Mouse (Mus musculus): ENCODE measurements around the gene Opcml. TPM values are rescaled to one million over a fixed set of nuclear protein-coding genes. Genes with fewer than 3 reads are reported as not detected.

Gene Opcml
- polyA plus RNA-seq, 1 experiment from 2014 or later: 3.8 TPM

DNA sequence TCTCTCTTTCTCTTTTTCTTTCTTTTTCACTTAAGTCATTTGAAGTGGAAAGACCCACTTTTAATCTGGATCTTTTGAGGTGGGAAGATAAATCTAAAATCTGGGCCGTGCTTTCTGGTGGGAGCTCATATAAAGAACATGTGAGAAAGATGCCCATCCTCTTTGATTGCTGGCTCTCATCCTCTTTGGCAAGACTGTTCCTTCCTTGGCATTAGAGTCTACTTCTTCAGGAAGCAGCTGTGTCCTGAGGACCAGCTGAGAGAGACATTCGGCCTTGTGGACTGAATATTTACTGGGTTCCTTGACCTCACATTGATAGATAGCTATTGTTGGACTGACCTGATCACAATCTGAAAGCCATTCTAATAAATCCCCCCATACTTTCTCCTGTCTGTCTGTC is 331.3 kb downstream of the Opcml start:
- no peak for ATAC-seq (ENCODE audit: insufficient number of reproducible peaks, insufficient read depth, low FRiP score, low TSS enrichment)
- H3K9me3 ChIP-seq: no peaks in the 10 kb centered on the region
- H3K4me1 ChIP-seq: no peaks in the 10 kb centered on the region
- H3K4me3 ChIP-seq: no peak overlapping the region
- H3K9ac ChIP-seq: no peak overlapping the region
- H3K27me3 ChIP-seq: no peaks in the 10 kb centered on the region
- H3K4me2 ChIP-seq (replicated peaks): no peak overlapping the region
- no peaks in the 10 kb centered on the region for H3K36me3 ChIP-seq
- 89% methylated on average over 2 of the region's 2 CpGs for WGBS
- no peak overlapping the region for H3K27ac ChIP-seq

DNA sequence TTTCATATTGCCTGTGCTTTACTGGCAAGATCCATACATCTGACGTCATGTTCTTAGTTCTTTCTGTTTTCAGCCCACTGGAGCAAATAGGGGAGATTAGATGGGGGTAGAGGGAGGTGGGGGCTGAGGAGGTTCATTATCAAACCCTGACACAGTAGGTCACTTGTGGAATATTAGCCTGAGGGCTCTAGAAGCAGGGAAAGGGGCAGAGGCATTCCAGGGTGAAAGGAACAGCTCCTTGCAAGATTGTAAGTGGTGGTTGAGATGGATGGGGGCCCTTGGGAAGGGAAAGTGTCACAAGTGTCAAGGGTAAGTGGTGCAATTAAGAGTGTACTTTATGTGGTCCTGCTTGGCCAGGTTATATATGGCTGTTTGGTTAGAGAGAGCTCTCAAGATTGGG is 338.2 kb downstream of the Opcml start:
- ATAC-seq (ENCODE audit: insufficient number of reproducible peaks, insufficient read depth, low FRiP score, low TSS enrichment): no peak
- WGBS: 19% methylated on average over 1 of the region's 1 CpGs
- Histone ChIP-seq H3K9me3 (no peaks in the 10 kb centered on the region), H3K36me3 (no peaks in the 10 kb centered on the region), H3K4me3 (no peak overlapping the region), H3K27me3 (no peaks in the 10 kb centered on the region), H3K9ac (no peak overlapping the region), H3K4me1 (no peaks in the 10 kb centered on the region), H3K4me2 (replicated peaks) (no peak overlapping the region), H3K27ac (no peak overlapping the region)

DNA sequence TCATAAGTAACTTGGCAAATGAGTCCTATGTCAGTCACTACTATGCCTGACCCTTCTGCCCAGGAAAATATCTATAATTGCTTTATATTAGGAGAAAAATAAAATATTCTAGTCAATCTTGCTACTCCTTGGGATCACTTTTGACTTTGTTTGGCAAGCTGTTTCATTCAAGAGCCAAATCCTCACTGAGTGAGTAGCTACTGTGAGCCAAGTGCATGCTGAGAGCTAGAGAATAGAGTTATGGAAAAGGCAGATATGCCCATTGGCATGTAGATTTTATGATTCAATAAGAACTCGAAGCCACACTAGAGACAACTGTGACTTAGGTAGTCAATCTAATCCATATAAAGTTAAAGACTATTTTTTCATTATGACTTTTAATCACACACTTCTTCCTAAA is 340.9 kb downstream of the Opcml start:
- H3K4me2 ChIP-seq (replicated peaks): no peak overlapping the region

DNA sequence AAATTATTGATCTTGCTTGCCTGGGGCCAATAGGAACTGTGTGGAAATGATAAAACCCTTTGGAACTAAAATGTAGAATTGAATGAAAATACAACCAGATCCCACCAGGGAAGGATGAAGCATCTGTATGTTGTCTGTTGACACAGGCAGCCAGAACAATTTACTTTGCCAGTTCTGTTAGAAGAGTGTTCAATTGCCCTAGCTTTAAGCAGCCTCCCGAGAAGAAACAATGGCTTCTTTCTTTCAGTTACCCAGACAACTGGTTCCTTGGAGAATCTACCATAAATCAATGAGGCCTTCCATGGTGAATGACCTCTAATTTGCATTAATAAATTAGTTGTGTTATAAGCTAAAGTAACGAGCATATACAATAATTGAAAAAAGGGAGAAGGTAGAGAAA is 346.0 kb downstream of the Opcml start:
- Histone ChIP-seq H3K9me3 (no peaks in the 10 kb centered on the region), H3K4me1 (no peaks in the 10 kb centered on the region), H3K27ac (no peak overlapping the region), H3K36me3 (no peaks in the 10 kb centered on the region), H3K27me3 (no peaks in the 10 kb centered on the region), H3K4me2 (replicated peaks) (no peak overlapping the region), H3K4me3 (no peak overlapping the region), H3K9ac (no peak overlapping the region)
- no peak for ATAC-seq (ENCODE audit: insufficient number of reproducible peaks, insufficient read depth, low FRiP score, low TSS enrichment)
- WGBS: 21% methylated on average over 2 of the region's 2 CpGs

More for the DNA sequence above, 340.9 kb downstream of the Opcml start:
- no peak overlapping the region for H3K27ac ChIP-seq
- no peaks in the 10 kb centered on the region for H3K4me1 ChIP-seq
- no peak overlapping the region for H3K9ac ChIP-seq
- H3K9me3 ChIP-seq: no peaks in the 10 kb centered on the region
- no peaks in the 10 kb centered on the region for H3K36me3 ChIP-seq
- H3K4me3 ChIP-seq: no peak overlapping the region
- WGBS: 90% methylated on average over 1 of the region's 1 CpGs
- no peaks in the 10 kb centered on the region for H3K27me3 ChIP-seq
- ATAC-seq (ENCODE audit: insufficient number of reproducible peaks, insufficient read depth, low FRiP score, low TSS enrichment): no peak

DNA sequence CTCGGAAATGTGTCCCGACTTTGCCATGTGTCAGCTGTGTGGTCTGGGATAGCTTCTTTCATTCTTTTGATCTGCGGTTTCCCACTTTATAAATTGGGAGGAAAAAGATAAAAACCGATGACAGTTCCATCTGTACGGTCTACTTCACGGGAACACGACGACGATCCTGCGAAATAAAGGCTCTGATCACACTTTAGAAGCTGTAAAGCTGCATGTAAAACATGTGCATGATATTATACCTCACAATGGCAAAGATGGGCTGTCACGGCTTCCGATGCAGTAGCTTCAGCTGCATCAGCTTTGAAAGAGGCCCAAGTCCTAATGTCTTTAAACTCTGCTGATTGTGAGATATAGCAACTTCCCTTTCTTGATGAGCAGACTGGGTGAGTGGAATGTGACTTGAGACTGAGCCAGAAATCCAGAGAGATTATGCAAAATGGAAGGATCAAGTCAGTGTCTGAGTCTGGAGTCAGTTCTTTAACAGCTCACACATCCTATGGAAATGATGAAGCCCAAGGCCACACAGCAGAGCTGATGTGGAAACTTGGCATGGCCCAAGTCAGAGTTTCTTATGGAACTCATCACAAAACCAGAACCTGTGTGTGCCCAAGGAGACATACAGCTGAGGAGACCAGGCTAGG is 349.5 kb downstream of the Opcml start:
- Histone ChIP-seq H3K4me1 (no peaks in the 10 kb centered on the region), H3K27me3 (no peaks in the 10 kb centered on the region), H3K36me3 (no peaks in the 10 kb centered on the region), H3K9me3 (no peaks in the 10 kb centered on the region), H3K4me3 (no peak overlapping the region), H3K9ac (no peak overlapping the region), H3K27ac (no peak overlapping the region), H3K4me2 (replicated peaks) (no peak overlapping the region)
- ATAC-seq (ENCODE audit: insufficient number of reproducible peaks, insufficient read depth, low FRiP score, low TSS enrichment): no peak
- WGBS: 82% methylated on average over 12 of the region's 12 CpGs

DNA sequence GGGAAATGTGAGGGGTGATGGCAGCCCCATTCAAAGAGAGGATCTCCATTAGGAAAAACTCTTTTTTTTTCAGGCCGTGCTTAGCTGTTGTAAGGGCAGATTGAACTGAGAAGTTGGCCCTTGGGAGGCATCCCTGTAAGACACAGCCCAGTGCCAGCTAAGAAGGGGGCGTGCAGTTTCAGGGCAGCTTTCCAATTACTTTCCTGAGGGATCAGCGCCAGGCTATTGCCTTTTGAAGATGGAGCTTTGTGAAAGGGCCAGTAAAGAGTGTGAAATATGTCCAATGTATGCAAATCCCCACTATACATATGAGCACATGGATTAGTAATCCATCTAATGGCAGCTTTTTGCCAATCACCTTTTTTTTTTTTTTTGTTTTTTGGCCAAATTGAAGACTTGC is 358.9 kb downstream of the Opcml start:
- ATAC-seq (ENCODE audit: insufficient number of reproducible peaks, insufficient read depth, low FRiP score, low TSS enrichment): no peak
- no peaks in the 10 kb centered on the region for H3K4me1 ChIP-seq

DNA sequence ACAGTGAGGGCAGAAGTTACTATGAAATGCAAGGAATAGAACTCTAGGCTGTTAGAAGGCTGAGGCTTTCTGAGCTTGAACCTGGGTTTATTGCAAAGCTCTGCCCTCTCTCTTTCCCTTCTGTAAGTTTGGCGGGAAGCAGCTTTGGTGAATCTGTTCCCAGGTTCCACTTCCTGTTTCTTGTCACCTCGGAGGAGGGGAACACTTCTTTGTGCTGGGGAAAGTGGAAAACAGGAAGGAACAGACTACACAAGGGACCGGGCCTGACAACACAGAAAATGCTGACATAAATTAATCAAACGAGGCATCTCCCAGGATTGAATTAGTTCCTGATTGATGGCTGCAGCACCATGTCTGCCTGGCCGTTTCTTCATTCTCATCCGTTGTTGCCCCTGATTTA is 363.2 kb downstream of the Opcml start:
- Histone ChIP-seq H3K27me3 (no peaks in the 10 kb centered on the region), H3K4me3 (no peak overlapping the region), H3K36me3 (no peaks in the 10 kb centered on the region), H3K4me1 (no peaks in the 10 kb centered on the region), H3K9me3 (no peaks in the 10 kb centered on the region), H3K27ac (no peak overlapping the region), H3K4me2 (replicated peaks) (no peak overlapping the region), H3K9ac (no peak overlapping the region)
- 72% methylated on average over 6 of the region's 6 CpGs for WGBS
- no peak for ATAC-seq (ENCODE audit: insufficient number of reproducible peaks, insufficient read depth, low FRiP score, low TSS enrichment)

More for the DNA sequence above, 358.9 kb downstream of the Opcml start:
- 88% methylated on average over 3 of the region's 3 CpGs for WGBS
- Histone ChIP-seq H3K36me3 (no peaks in the 10 kb centered on the region), H3K4me2 (replicated peaks) (no peak overlapping the region), H3K27me3 (no peaks in the 10 kb centered on the region), H3K9ac (no peak overlapping the region), H3K27ac (no peak overlapping the region), H3K4me3 (no peak overlapping the region), H3K9me3 (no peaks in the 10 kb centered on the region)

DNA sequence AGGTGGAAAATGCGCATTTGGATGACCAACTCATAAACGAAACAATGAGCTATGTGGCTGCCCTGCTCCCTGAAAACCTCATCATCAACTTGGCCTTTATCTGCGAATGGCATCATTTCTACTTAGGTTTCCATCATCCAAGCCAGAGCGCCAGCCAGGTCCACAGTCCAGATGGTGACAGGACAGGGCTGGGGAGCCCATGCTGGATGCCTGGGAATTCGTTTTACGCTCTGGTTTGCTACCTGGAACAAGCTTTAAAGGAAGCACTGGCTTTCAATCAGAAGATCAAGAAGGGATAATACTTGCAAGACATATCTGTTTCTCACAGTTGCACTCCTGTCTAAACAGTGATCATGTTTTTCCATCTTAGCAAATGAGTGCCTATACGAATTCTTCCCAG is 366.5 kb downstream of the Opcml start:
- no peaks in the 10 kb centered on the region for H3K9me3 ChIP-seq
- no peak for ATAC-seq (ENCODE audit: insufficient number of reproducible peaks, insufficient read depth, low FRiP score, low TSS enrichment)
- H3K27ac ChIP-seq: no peak overlapping the region
- no peaks in the 10 kb centered on the region for H3K27me3 ChIP-seq
- WGBS: 86% methylated on average over 7 of the region's 7 CpGs
- H3K4me1 ChIP-seq: no peaks in the 10 kb centered on the region
- no peak overlapping the region for H3K4me3 ChIP-seq
- no peaks in the 10 kb centered on the region for H3K36me3 ChIP-seq
- no peak overlapping the region for H3K9ac ChIP-seq
- no peak overlapping the region for H3K4me2 ChIP-seq (replicated peaks)

DNA sequence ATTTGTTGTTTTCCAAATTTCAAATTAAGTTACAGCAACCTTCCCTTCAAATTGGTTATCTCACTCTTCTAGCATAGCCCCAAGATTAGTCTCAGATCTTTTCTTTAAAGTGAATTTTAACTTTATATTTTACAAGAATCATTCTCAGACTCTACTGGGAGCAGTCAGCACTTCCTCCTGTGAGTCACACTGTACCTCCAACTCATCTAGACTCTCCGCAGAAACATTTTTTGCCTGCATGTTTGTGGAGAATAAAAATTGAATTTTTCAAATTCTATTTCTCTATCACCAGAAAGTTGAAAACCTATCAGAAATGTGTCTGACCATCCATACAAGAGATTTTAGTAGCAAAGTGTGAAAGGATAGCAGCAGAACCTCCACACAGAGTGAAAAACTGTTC is 370.4 kb downstream of the Opcml start:
- ATAC-seq (ENCODE audit: insufficient number of reproducible peaks, insufficient read depth, low FRiP score, low TSS enrichment): no peak
- no peak overlapping the region for H3K4me3 ChIP-seq
- no peaks in the 10 kb centered on the region for H3K9me3 ChIP-seq
- no peak overlapping the region for H3K27ac ChIP-seq
- no peaks in the 10 kb centered on the region for H3K36me3 ChIP-seq
- H3K4me1 ChIP-seq: no peaks in the 10 kb centered on the region
- no peaks in the 10 kb centered on the region for H3K27me3 ChIP-seq
- 93% methylated on average over 1 of the region's 1 CpGs for WGBS
- H3K9ac ChIP-seq: no peak overlapping the region
- no peak overlapping the region for H3K4me2 ChIP-seq (replicated peaks)

DNA sequence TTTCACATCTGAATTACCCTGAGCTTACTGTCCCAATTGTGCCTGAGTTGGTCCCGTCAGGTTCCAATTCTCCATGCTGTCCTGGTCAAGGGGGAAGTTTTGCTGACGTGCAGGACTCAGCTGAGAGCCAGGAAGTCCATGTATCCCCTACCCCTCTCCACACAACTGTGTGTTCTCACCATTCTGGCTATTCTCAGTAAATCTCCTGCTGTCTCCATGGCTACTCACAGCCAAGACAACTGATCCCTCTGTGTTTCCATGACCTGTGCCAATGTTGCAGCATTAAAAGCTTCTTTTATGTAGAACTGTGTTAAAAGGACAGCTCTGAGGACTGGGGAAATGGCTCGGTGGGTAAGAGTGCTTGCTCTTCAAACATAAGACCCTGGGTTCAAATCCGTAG is 373.4 kb downstream of the Opcml start:
- Histone ChIP-seq H3K4me1 (no peaks in the 10 kb centered on the region), H3K9me3 (no peaks in the 10 kb centered on the region), H3K4me2 (replicated peaks) (no peak overlapping the region), H3K4me3 (no peak overlapping the region), H3K27me3 (no peaks in the 10 kb centered on the region), H3K36me3 (no peaks in the 10 kb centered on the region), H3K9ac (no peak overlapping the region), H3K27ac (no peak overlapping the region)
- WGBS: 52% methylated on average over 4 of the region's 4 CpGs
- ATAC-seq (ENCODE audit: insufficient number of reproducible peaks, insufficient read depth, low FRiP score, low TSS enrichment): no peak

DNA sequence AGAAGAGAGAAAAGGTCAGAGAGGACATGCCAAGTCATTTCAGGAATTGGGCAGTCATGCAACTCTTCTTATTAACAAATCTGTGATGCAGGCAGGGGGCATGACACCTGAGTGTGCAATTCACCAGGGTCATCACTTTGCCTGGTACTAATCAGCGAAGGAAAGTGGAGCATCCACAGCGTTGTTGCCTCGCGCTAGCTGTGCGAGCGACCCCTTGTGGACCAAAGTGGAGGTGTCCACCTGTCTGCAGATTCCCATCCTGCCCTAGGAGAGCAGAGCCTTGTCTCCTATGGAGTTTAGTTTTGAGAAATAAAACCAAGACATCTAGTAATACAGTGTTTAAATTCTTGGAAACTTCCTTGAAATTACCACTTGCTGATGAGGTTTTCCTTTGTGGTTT is 381.3 kb downstream of the Opcml start:
- no peak for ATAC-seq (ENCODE audit: insufficient number of reproducible peaks, insufficient read depth, low FRiP score, low TSS enrichment)
- no peak overlapping the region for H3K4me2 ChIP-seq (replicated peaks)
- no peaks in the 10 kb centered on the region for H3K27me3 ChIP-seq
- H3K4me3 ChIP-seq: no peak overlapping the region
- WGBS: 4% methylated on average over 6 of the region's 6 CpGs
- no peaks in the 10 kb centered on the region for H3K4me1 ChIP-seq
- H3K9ac ChIP-seq: no peak overlapping the region
- H3K27ac ChIP-seq: no peak overlapping the region
- H3K9me3 ChIP-seq: no peaks in the 10 kb centered on the region
- H3K36me3 ChIP-seq: no peaks in the 10 kb centered on the region

DNA sequence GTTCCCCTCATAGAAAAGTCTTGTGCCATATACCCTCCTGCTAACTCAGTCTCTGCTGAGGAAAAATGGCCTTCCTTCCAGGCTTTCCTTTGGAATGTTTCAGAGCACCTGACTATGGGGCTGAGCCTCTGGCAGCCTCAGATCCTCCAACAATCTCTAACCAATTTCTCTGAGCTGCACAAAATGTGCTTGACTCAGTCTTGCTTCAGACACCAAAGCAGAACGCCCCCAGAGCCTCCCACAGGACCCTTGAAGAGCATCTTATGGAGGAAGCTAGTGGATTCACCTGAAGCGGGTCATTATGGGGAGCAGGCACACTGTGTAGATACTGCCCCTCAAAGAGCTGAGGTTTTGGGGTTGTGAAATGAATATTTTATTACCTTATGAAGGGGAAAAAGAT is 386.5 kb downstream of the Opcml start:
- no peaks in the 10 kb centered on the region for H3K4me1 ChIP-seq
- no peak for ATAC-seq (ENCODE audit: insufficient number of reproducible peaks, insufficient read depth, low FRiP score, low TSS enrichment)
- no peaks in the 10 kb centered on the region for H3K36me3 ChIP-seq
- no peak overlapping the region for H3K4me3 ChIP-seq
- no peaks in the 10 kb centered on the region for H3K9me3 ChIP-seq
- H3K27ac ChIP-seq: no peak overlapping the region
- no peaks in the 10 kb centered on the region for H3K27me3 ChIP-seq
- 84% methylated on average over 2 of the region's 2 CpGs for WGBS
- H3K9ac ChIP-seq: no peak overlapping the region
- H3K4me2 ChIP-seq (replicated peaks): no peak overlapping the region

Data from embryonic facial prominence, embryonic 12.5 days (tissue).